In genomic region chr16:75779271-75779670, GRCm38 (mm10) we compare ENCODE assay signal across 10 mouse cellular contexts. TPM values are rescaled to one million over a fixed set of nuclear protein-coding genes. Genes with fewer than 3 reads are reported as not detected.
A peak's percentile ranks its signal among the peaks of the same experiment; 100 is the strongest.
DNase-seq lines count a peak whose midpoint lies in the region; ATAC-seq lines count a peak whose summit lies in the region.
"Had no signal": no experiment of that assay in that cellular context is flagged by ENCODE, and none has a peak within 500 bp of the region (broad histone marks: within the 10 kb centered on the region; RNA-seq: fewer than 3 reads in every experiment).

No protein-coding gene starts in this region.

- no peak overlapping the region for H3K27ac ChIP-seq in forebrain, embryonic 14.5 days (ENCODE audit: low read depth, low read length)
- no peak overlapping the region for H3K27ac ChIP-seq in forebrain, embryonic 15.5 days (replicated peaks)
- H3K27ac ChIP-seq in midbrain, embryonic 11.5 days (ENCODE audit: low read depth, low read length) = no peak overlapping the region
- H3K27ac ChIP-seq in midbrain, embryonic 16.5 days (ENCODE audit: low read length) = no peak overlapping the region
- no peak overlapping the region for H3K27ac ChIP-seq in hindbrain, embryonic 16.5 days (ENCODE audit: low read depth, low read length)
- H3K27ac ChIP-seq: liver, embryonic 15.5 days had no signal

- H3K9ac ChIP-seq in forebrain, embryonic 14.5 days (ENCODE audit: low read length) = no peak overlapping the region
- H3K9ac ChIP-seq in forebrain, embryonic 15.5 days (replicated peaks) = no peak overlapping the region
- H3K9ac ChIP-seq in midbrain, embryonic 11.5 days (ENCODE audit: low read length) = no peak overlapping the region
- no peak overlapping the region for H3K9ac ChIP-seq in midbrain, embryonic 16.5 days (ENCODE audit: low read depth, low read length)
- H3K9ac ChIP-seq in hindbrain, embryonic 16.5 days (ENCODE audit: low read depth, low read length) = no peak overlapping the region
- H3K9ac ChIP-seq: liver, embryonic 15.5 days had no signal

- no peak overlapping the region for H3K4me2 ChIP-seq in forebrain, embryonic 14.5 days (ENCODE audit: low read length)
- H3K4me2 ChIP-seq in forebrain, embryonic 15.5 days (replicated peaks) = no peak overlapping the region
- H3K4me2 ChIP-seq in midbrain, embryonic 11.5 days = no peak overlapping the region
- H3K4me2 ChIP-seq in midbrain, embryonic 16.5 days (ENCODE audit: low read length) = no peak overlapping the region
- H3K4me2 ChIP-seq in hindbrain, embryonic 16.5 days (ENCODE audit: low read length) = no peak overlapping the region
- H3K4me2 ChIP-seq: liver, embryonic 15.5 days had no signal

- 40% methylated on average over 1 of the region's 1 CpGs for WGBS in forebrain, embryonic 14.5 days
- WGBS in forebrain, embryonic 15.5 days = 40% methylated on average over 1 of the region's 1 CpGs
- 62% methylated on average over 1 of the region's 1 CpGs for WGBS in midbrain, embryonic 11.5 days
- 29% methylated on average over 1 of the region's 1 CpGs for WGBS in midbrain, embryonic 16.5 days
- 51% methylated on average over 1 of the region's 1 CpGs for WGBS in hindbrain, embryonic 16.5 days

- H3K4me1 ChIP-seq in forebrain, embryonic 14.5 days (ENCODE audit: control insufficient read depth, insufficient read depth, low read length) = no peaks in the 10 kb centered on the region
- H3K4me1 ChIP-seq in forebrain, embryonic 15.5 days = no peaks in the 10 kb centered on the region
- no peaks in the 10 kb centered on the region for H3K4me1 ChIP-seq in midbrain, embryonic 11.5 days (ENCODE audit: control insufficient read depth, insufficient read depth, low read length)
- no peaks in the 10 kb centered on the region for H3K4me1 ChIP-seq in midbrain, embryonic 16.5 days (ENCODE audit: control insufficient read depth, insufficient read depth, low read length)
- no peaks in the 10 kb centered on the region for H3K4me1 ChIP-seq in hindbrain, embryonic 16.5 days (ENCODE audit: control insufficient read depth, insufficient read depth, low read depth, low read length)
- H3K4me1 ChIP-seq: liver, embryonic 15.5 days had no signal

- peak; percentile 75 for DNase-seq in forebrain, embryonic 14.5 days (ENCODE audit: low spot score)
- DNase-seq in midbrain, embryonic 11.5 days (ENCODE audit: low spot score, missing footprints) = peak; percentile 85
- DNase-seq in embryo, embryonic 10 days (ENCODE audit: low spot score) = peak; percentile 31
- DNase-seq in retina, embryonic 14.5 days (ENCODE audit: low spot score) = peak; percentile 74
- no peak for DNase-seq in thymus, postnatal 36 days
- DNase-seq: gastrocnemius, postnatal 10 days had no signal

- H3K9me3 ChIP-seq in forebrain, embryonic 14.5 days (replicated peaks; ENCODE audit: control insufficient read depth, low read length) = no peaks in the 10 kb centered on the region
- no peaks in the 10 kb centered on the region for H3K9me3 ChIP-seq in forebrain, embryonic 15.5 days
- H3K9me3 ChIP-seq in midbrain, embryonic 11.5 days (ENCODE audit: control insufficient read depth, low read length) = no peaks in the 10 kb centered on the region
- H3K9me3 ChIP-seq in midbrain, embryonic 16.5 days (replicated peaks; ENCODE audit: control insufficient read depth, low read length, poor library complexity, severe bottlenecking) = no peaks in the 10 kb centered on the region
- H3K9me3 ChIP-seq in hindbrain, embryonic 16.5 days (ENCODE audit: control insufficient read depth, low read length) = no peaks in the 10 kb centered on the region
- H3K9me3 ChIP-seq: liver, embryonic 15.5 days had no signal

- H3K36me3 ChIP-seq in forebrain, embryonic 14.5 days (ENCODE audit: control insufficient read depth, insufficient read depth, low read length) = no peaks in the 10 kb centered on the region
- H3K36me3 ChIP-seq in forebrain, embryonic 15.5 days = no peaks in the 10 kb centered on the region
- no peaks in the 10 kb centered on the region for H3K36me3 ChIP-seq in midbrain, embryonic 11.5 days (ENCODE audit: control insufficient read depth, insufficient read depth, low read length)
- no peaks in the 10 kb centered on the region for H3K36me3 ChIP-seq in midbrain, embryonic 16.5 days (ENCODE audit: control insufficient read depth, insufficient read depth, low read length)
- H3K36me3 ChIP-seq in hindbrain, embryonic 16.5 days (ENCODE audit: control insufficient read depth, insufficient read depth, low read length) = no peaks in the 10 kb centered on the region
- H3K36me3 ChIP-seq: liver, embryonic 15.5 days had no signal

- no peak overlapping the region for H3K4me3 ChIP-seq in forebrain, embryonic 14.5 days (ENCODE audit: low read depth, low read length)
- H3K4me3 ChIP-seq in forebrain, embryonic 15.5 days = no peak overlapping the region
- no peak overlapping the region for H3K4me3 ChIP-seq in midbrain, embryonic 11.5 days (ENCODE audit: low read depth, low read length)
- no peak overlapping the region for H3K4me3 ChIP-seq in midbrain, embryonic 16.5 days (ENCODE audit: low read depth, low read length)
- no peak overlapping the region for H3K4me3 ChIP-seq in hindbrain, embryonic 16.5 days (ENCODE audit: low read length)
- H3K4me3 ChIP-seq: liver, embryonic 15.5 days had no signal

- ATAC-seq in forebrain, embryonic 14.5 days = peak; percentile 37; the same call in 1 of the 2 replicates
- ATAC-seq in forebrain, embryonic 15.5 days (replicated peaks) = no peak
- no peak for ATAC-seq in midbrain, embryonic 11.5 days (ENCODE audit: low FRiP score)
- no peak for ATAC-seq in midbrain, embryonic 16.5 days
- no peak for ATAC-seq in hindbrain, embryonic 16.5 days

- no peaks in the 10 kb centered on the region for H3K27me3 ChIP-seq in forebrain, embryonic 14.5 days (replicated peaks; ENCODE audit: control insufficient read depth, insufficient read depth, low read length)
- no peaks in the 10 kb centered on the region for H3K27me3 ChIP-seq in forebrain, embryonic 15.5 days
- no peaks in the 10 kb centered on the region for H3K27me3 ChIP-seq in midbrain, embryonic 11.5 days (ENCODE audit: control insufficient read depth, insufficient read depth, low read length)
- H3K27me3 ChIP-seq in midbrain, embryonic 16.5 days (ENCODE audit: control insufficient read depth, insufficient read depth, low read depth, low read length) = no peaks in the 10 kb centered on the region
- H3K27me3 ChIP-seq in hindbrain, embryonic 16.5 days (replicated peaks; ENCODE audit: control insufficient read depth, insufficient read depth, low read length) = no peaks in the 10 kb centered on the region
- H3K27me3 ChIP-seq: liver, embryonic 15.5 days had no signal

RNA-seq across cellular contexts. Expression of gene Hspa13, which starts 12.4 kb away (rescaled TPM):
- polyA plus RNA-seq in forebrain, embryonic 14.5 days (2014; fragmentation: Nextera tagmentation; extraction: Ambion mirVana) = 43.6 and 52.2 TPM in 2 replicates
- polyA plus RNA-seq in forebrain, embryonic 15.5 days (2015; fragmentation: Nextera tagmentation; extraction: Ambion mirVana) = 40.1 and 43.0 TPM in 2 replicates
- polyA plus RNA-seq in midbrain, embryonic 11.5 days (2014; fragmentation: Nextera tagmentation; extraction: Ambion mirVana) = 42.8 and 48.7 TPM in 2 replicates
- 45.5 and 47.4 TPM in 2 replicates for polyA plus RNA-seq in midbrain, embryonic 16.5 days (2015; fragmentation: Nextera tagmentation; extraction: Ambion mirVana)
- polyA plus RNA-seq in hindbrain, embryonic 16.5 days (2015; fragmentation: Nextera tagmentation; extraction: Ambion mirVana) = 37.0 and 41.0 TPM in 2 replicates

Comparison
In these comparisons a context has a peak if more than half of its experiments do, and no peak if none do; other contexts are left out.
1. DNase-seq: peak in forebrain, embryonic 14.5 days (single experiment), midbrain, embryonic 11.5 days (single experiment), embryo, embryonic 10 days (single experiment) and retina, embryonic 14.5 days (single experiment); none in thymus, postnatal 36 days (0 of 2).